Mouse (Mus musculus): ENCODE data around the gene Tmie. TPM values are rescaled to one million over a fixed set of nuclear protein-coding genes. Genes with fewer than 3 reads are reported as not detected.

The Tmie gene
- total and polyA plus RNA-seq, 3 experiments: 1.00 to 1.7 (median 1.3) TPM

DNA sequence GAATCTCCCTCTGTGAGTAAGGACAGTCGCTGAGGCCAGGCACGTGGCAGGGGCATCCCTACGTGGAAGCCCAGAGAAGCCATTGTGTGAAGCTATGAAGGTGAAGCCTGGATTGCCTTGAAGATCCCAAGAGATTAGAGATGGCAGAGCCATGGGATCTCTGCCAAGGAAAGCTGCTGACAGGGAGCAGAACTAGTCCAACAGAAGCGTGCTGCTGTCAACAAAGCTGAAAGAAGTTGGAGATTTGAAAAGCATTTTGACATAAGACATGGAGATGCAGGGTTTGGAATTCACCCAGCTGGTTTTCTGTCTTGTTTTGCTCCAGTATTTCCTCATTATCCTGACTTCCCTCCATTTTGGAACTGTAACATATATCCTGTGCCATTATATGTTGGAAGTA lies 22.4 kb upstream of the Tmie start:
- Histone ChIP-seq H3K27ac (no peak overlapping the region), H3K4me1 (ENCODE audit: control insufficient read depth, insufficient read depth, low read length) (no peaks in the 10 kb centered on the region), H3K9ac (ENCODE audit: low read depth, low read length) (no peak overlapping the region), H3K79me2 (replicated peaks; ENCODE audit: control insufficient read depth, insufficient read depth, low read length) (no peaks in the 10 kb centered on the region), H3K27me3 (ENCODE audit: control insufficient read depth, insufficient read depth, low read length) (no peaks in the 10 kb centered on the region), H3K4me3 (no peak overlapping the region), H3K36me3 (ENCODE audit: control insufficient read depth, insufficient read depth, low read length) (no peaks in the 10 kb centered on the region)
- no peak for DNase-seq
- WGBS: 67% methylated on average over 4 of the region's 4 CpGs
- intact Hi-C loops (cut with DNase I): no loop called here
- TF ChIP-seq CTCF (IDR thresholded peaks at IDR 0.05) (no peak), POLR2A (IDR thresholded peaks at IDR 0.05; ENCODE audit: insufficient read depth, low read depth, low read length) (no peak), EP300 (IDR thresholded peaks at IDR 0.05; ENCODE audit: insufficient read depth, low read depth, low read length) (no peak)

DNA sequence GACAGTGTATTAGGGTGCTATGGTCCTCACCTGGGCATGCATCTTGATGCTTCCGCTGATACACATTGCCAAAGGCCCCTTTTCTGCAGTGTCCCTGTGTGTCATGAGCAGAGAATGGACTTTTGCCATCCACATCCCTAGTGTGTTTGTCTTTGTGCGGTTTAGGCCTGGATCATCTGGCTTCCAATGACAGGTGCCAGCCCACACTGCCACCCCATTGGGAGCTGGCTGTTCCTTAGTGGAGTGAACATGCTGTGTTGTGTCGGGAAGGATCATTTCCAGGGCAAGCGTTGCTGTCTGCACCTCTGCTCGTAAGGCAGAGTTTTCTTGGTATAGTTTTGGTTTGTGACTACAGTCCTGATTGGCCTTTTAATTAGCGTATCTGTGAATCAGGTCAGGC lies 21.3 kb upstream of the Tmie start:
- H3K27me3 ChIP-seq (ENCODE audit: control insufficient read depth, insufficient read depth, low read length): no peaks in the 10 kb centered on the region
- no peaks in the 10 kb centered on the region for H3K36me3 ChIP-seq (ENCODE audit: control insufficient read depth, insufficient read depth, low read length)
- H3K27ac ChIP-seq: no peak overlapping the region
- no peak overlapping the region for H3K4me3 ChIP-seq
- 95% methylated on average over 6 of the region's 6 CpGs for WGBS
- H3K9ac ChIP-seq (ENCODE audit: low read depth, low read length): no peak overlapping the region
- intact Hi-C loops (cut with DNase I): no loop called here
- H3K79me2 ChIP-seq (replicated peaks; ENCODE audit: control insufficient read depth, insufficient read depth, low read length): no peaks in the 10 kb centered on the region
- TF ChIP-seq EP300 (IDR thresholded peaks at IDR 0.05; ENCODE audit: insufficient read depth, low read depth, low read length): no peak
- TF ChIP-seq CTCF (IDR thresholded peaks at IDR 0.05): no peak
- no peak for TF ChIP-seq POLR2A (IDR thresholded peaks at IDR 0.05; ENCODE audit: insufficient read depth, low read depth, low read length)
- H3K4me1 ChIP-seq (ENCODE audit: control insufficient read depth, insufficient read depth, low read length): no peaks in the 10 kb centered on the region
- DNase-seq: no peak

DNA sequence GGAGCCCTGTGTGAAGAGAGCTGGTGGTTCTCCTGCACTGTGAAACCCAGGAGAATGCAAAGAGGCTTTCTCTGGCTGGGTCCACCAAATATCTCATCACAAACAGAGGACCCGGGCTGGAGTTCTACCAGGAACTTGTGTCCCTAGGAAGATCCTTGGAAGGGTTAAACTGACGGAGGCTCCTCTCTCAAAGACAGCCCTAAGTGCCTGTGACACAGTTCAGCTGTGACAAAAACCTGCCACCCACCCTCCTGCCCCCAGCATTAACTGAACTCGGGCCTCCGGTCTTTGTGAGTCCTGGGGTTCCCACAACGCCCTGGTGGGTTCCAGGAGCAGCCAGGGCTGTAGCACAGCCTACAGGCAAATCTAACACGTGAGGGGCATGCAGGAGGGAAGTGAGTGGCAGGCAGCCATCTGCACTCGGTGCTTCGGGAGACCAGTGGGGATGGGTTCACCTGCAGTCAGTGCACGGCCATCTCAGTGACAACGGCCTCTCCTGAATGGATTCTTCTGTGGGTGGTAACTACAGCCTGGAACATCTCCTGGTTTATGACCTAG lies 19.6 kb upstream of the Tmie start:
- TF ChIP-seq POLR2A (IDR thresholded peaks at IDR 0.05; ENCODE audit: insufficient read depth, low read depth, low read length): no peak
- TF ChIP-seq EP300 (IDR thresholded peaks at IDR 0.05; ENCODE audit: insufficient read depth, low read depth, low read length): no peak
- TF ChIP-seq CTCF (IDR thresholded peaks at IDR 0.05): no peak
- no peak for DNase-seq
- no peaks in the 10 kb centered on the region for H3K4me1 ChIP-seq (ENCODE audit: control insufficient read depth, insufficient read depth, low read length)
- no peaks in the 10 kb centered on the region for H3K36me3 ChIP-seq (ENCODE audit: control insufficient read depth, insufficient read depth, low read length)
- H3K27me3 ChIP-seq (ENCODE audit: control insufficient read depth, insufficient read depth, low read length): no peaks in the 10 kb centered on the region
- intact Hi-C loops (cut with DNase I): no loop called here
- H3K9ac ChIP-seq (ENCODE audit: low read depth, low read length): no peak overlapping the region
- H3K79me2 ChIP-seq (replicated peaks; ENCODE audit: control insufficient read depth, insufficient read depth, low read length): no peaks in the 10 kb centered on the region
- no peak overlapping the region for H3K4me3 ChIP-seq
- no peak overlapping the region for H3K27ac ChIP-seq
- 66% methylated on average over 10 of the region's 10 CpGs for WGBS

DNA sequence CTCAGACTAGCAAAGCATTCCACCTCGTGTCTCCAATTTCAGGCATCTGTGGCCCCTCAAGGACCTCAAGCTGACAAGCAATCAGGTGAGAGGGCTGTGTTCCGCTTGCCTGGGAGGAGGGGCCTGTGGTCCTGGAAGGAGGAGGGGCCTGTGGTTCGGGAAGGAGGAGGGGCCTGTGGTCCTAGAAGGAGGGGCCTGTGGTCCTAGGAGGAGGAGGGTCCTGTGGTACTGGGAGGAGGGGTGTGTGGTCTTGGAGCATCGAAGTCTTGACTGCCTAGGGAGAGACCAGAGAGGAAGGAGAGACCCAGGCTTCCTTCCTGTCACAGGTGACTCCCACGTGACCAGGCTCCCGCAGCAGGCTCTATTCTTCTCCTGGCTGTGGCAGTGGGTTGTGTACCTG lies 16.7 kb upstream of the Tmie start:
- TF ChIP-seq POLR2A (IDR thresholded peaks at IDR 0.05; ENCODE audit: insufficient read depth, low read depth, low read length) (no peak), CTCF (IDR thresholded peaks at IDR 0.05) (no peak), EP300 (IDR thresholded peaks at IDR 0.05; ENCODE audit: insufficient read depth, low read depth, low read length) (no peak)
- Histone ChIP-seq H3K27ac (no peak overlapping the region), H3K9ac (ENCODE audit: low read depth, low read length) (no peak overlapping the region), H3K4me1 (ENCODE audit: control insufficient read depth, insufficient read depth, low read length) (peaks cover 4% of the 10 kb centered on the region), H3K36me3 (ENCODE audit: control insufficient read depth, insufficient read depth, low read length) (no peaks in the 10 kb centered on the region), H3K27me3 (ENCODE audit: control insufficient read depth, insufficient read depth, low read length) (no peaks in the 10 kb centered on the region), H3K4me3 (no peak overlapping the region), H3K79me2 (replicated peaks; ENCODE audit: control insufficient read depth, insufficient read depth, low read length) (no peaks in the 10 kb centered on the region)
- WGBS: 34% methylated on average over 6 of the region's 6 CpGs
- intact Hi-C loops (cut with DNase I): no loop called here
- DNase-seq: no peak

DNA sequence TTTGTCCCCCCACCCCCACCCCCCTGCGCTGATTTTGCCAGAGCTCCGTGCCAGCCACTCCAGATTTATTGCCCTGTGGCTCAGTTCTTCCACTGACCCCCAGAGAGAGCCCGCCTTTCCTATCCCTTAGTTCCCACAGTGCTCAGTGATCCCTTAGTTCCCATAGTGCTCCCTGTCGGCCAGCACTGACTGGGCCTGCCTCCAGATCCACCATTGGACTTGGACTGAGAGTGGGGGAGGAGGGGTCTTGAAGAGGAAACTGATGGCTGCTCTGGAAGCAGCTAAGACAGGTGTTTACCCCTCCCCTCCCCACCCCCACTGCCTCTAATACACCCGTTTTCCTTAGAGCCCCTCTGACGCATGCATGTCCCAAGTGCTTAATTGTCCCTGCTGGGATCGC lies 16.1 kb upstream of the Tmie start:
- intact Hi-C loops (cut with DNase I): no loop called here
- Histone ChIP-seq H3K36me3 (ENCODE audit: control insufficient read depth, insufficient read depth, low read length) (no peaks in the 10 kb centered on the region), H3K79me2 (replicated peaks; ENCODE audit: control insufficient read depth, insufficient read depth, low read length) (no peaks in the 10 kb centered on the region), H3K9ac (ENCODE audit: low read depth, low read length) (no peak overlapping the region), H3K4me1 (ENCODE audit: control insufficient read depth, insufficient read depth, low read length) (peaks cover 6% of the 10 kb centered on the region), H3K27me3 (ENCODE audit: control insufficient read depth, insufficient read depth, low read length) (no peaks in the 10 kb centered on the region), H3K4me3 (no peak overlapping the region), H3K27ac (no peak overlapping the region)
- 65% methylated on average over 7 of the region's 7 CpGs for WGBS
- no peak for DNase-seq
- TF ChIP-seq EP300 (IDR thresholded peaks at IDR 0.05; ENCODE audit: insufficient read depth, low read depth, low read length) (no peak), POLR2A (IDR thresholded peaks at IDR 0.05; ENCODE audit: insufficient read depth, low read depth, low read length) (no peak), CTCF (IDR thresholded peaks at IDR 0.05) (no peak)

DNA sequence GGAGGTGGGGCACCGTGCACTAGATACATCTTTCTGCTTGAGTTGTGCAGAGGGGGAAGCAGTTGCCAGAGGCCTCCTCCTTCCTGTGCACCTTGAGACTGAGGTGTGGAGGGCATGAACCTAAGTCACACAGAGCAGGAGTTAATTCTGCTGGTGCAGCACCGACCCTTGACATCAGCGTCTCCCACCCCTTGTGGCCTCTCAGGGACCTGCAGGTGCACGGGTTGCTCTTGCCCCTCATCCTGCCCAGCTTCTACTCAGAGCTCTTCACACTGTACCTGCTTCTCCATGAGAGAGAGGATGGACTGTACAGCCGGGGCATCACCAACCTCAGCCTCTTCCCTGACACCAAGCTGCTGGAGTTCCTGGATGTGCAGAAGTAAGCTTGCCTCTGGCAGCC lies 15.6 kb upstream of the Tmie start:
- no peaks in the 10 kb centered on the region for H3K27me3 ChIP-seq (ENCODE audit: control insufficient read depth, insufficient read depth, low read length)
- no peak overlapping the region for H3K4me3 ChIP-seq
- no peak for TF ChIP-seq POLR2A (IDR thresholded peaks at IDR 0.05; ENCODE audit: insufficient read depth, low read depth, low read length)
- TF ChIP-seq EP300 (IDR thresholded peaks at IDR 0.05; ENCODE audit: insufficient read depth, low read depth, low read length): no peak
- no peak overlapping the region for H3K9ac ChIP-seq (ENCODE audit: low read depth, low read length)
- H3K79me2 ChIP-seq (replicated peaks; ENCODE audit: control insufficient read depth, insufficient read depth, low read length): no peaks in the 10 kb centered on the region
- H3K27ac ChIP-seq: no peak overlapping the region
- intact Hi-C loops (cut with DNase I): no loop called here
- no peak for DNase-seq
- no peaks in the 10 kb centered on the region for H3K36me3 ChIP-seq (ENCODE audit: control insufficient read depth, insufficient read depth, low read length)
- peaks cover 6% of the 10 kb centered on the region for H3K4me1 ChIP-seq (ENCODE audit: control insufficient read depth, insufficient read depth, low read length)
- 73% methylated on average over 5 of the region's 5 CpGs for WGBS
